In genomic region chr5:118946994-118947393, GRCm38 (mm10) we compare ENCODE assay signal across 24 mouse cellular contexts.
DNase-seq lines count a peak whose midpoint lies in the region; ATAC-seq lines count a peak whose summit lies in the region.
"Had no signal": no experiment of that assay in that cellular context is flagged by ENCODE, and none has a peak within 500 bp of the region (broad histone marks: within the 10 kb centered on the region; RNA-seq: fewer than 3 reads in every experiment).

No protein-coding gene starts in this region.

- WGBS in hindbrain, embryonic 10.5 days, result 15% methylated on average over 2 of the region's 2 CpGs
- WGBS in hindbrain, embryonic 13.5 days, result 14% methylated on average over 2 of the region's 2 CpGs
- WGBS in midbrain, embryonic 14.5 days, result 7% methylated on average over 2 of the region's 2 CpGs
- 12% methylated on average over 2 of the region's 2 CpGs for WGBS in midbrain, embryonic 16.5 days
- 14% methylated on average over 2 of the region's 2 CpGs for WGBS in embryonic facial prominence, embryonic 10.5 days
- 43% methylated on average over 2 of the region's 2 CpGs for WGBS in limb, embryonic 10.5 days

- ATAC-seq in hindbrain, embryonic 13.5 days (ENCODE audit: low FRiP score), result no peak
- ATAC-seq in midbrain, embryonic 14.5 days (ENCODE audit: low FRiP score, low TSS enrichment), result no peak
- ATAC-seq in midbrain, embryonic 16.5 days, result no peak
- ATAC-seq: activated CD4-positive, CD25-positive, alpha-beta regulatory T cell, adult 4 months; inflammation-experienced regulatory T-cells, adult 6 months; intestine, postnatal 0 days had no signal

- H3K4me1 ChIP-seq in hindbrain, embryonic 10.5 days (replicated peaks), result peaks cover 27% of the 10 kb centered on the region
- peaks cover 20% of the 10 kb centered on the region for H3K4me1 ChIP-seq in hindbrain, embryonic 13.5 days (replicated peaks)
- H3K4me1 ChIP-seq in midbrain, embryonic 14.5 days (ENCODE audit: control insufficient read depth, insufficient read depth, low read length), result peaks cover 19% of the 10 kb centered on the region
- H3K4me1 ChIP-seq in midbrain, embryonic 16.5 days (ENCODE audit: control insufficient read depth, insufficient read depth, low read length), result peaks cover 8% of the 10 kb centered on the region; the same call in 1 of the 2 replicates
- peaks cover 64% of the 10 kb centered on the region for H3K4me1 ChIP-seq in embryonic facial prominence, embryonic 10.5 days
- H3K4me1 ChIP-seq in limb, embryonic 10.5 days, result peaks cover 72% of the 10 kb centered on the region

- H3K27me3 ChIP-seq in hindbrain, embryonic 10.5 days (ENCODE audit: insufficient read depth, poor library complexity, severe bottlenecking), result peaks cover 55% of the 10 kb centered on the region
- peaks cover 12% of the 10 kb centered on the region for H3K27me3 ChIP-seq in hindbrain, embryonic 13.5 days
- no peaks in the 10 kb centered on the region for H3K27me3 ChIP-seq in midbrain, embryonic 14.5 days (ENCODE audit: control insufficient read depth, insufficient read depth, low read length)
- no peaks in the 10 kb centered on the region for H3K27me3 ChIP-seq in midbrain, embryonic 16.5 days (ENCODE audit: control insufficient read depth, insufficient read depth, low read depth, low read length)
- peaks cover 62% of the 10 kb centered on the region for H3K27me3 ChIP-seq in embryonic facial prominence, embryonic 10.5 days (replicated peaks; ENCODE audit: low read depth, poor library complexity, severe bottlenecking)
- peaks cover 46% of the 10 kb centered on the region for H3K27me3 ChIP-seq in limb, embryonic 10.5 days (ENCODE audit: low read depth, poor library complexity, severe bottlenecking)
- H3K27me3 ChIP-seq: CH12.LX; embryonic facial prominence, embryonic 12.5 days had no signal

- no peak overlapping the region for H3K4me3 ChIP-seq in hindbrain, embryonic 10.5 days
- H3K4me3 ChIP-seq in hindbrain, embryonic 13.5 days, result no peak overlapping the region
- no peak overlapping the region for H3K4me3 ChIP-seq in midbrain, embryonic 14.5 days (replicated peaks; ENCODE audit: low read depth, low read length)
- H3K4me3 ChIP-seq in midbrain, embryonic 16.5 days (ENCODE audit: low read depth, low read length), result no peak overlapping the region
- H3K4me3 ChIP-seq in embryonic facial prominence, embryonic 10.5 days, result no peak overlapping the region
- H3K4me3 ChIP-seq in limb, embryonic 10.5 days, result no peak overlapping the region
- H3K4me3 ChIP-seq: embryonic facial prominence, embryonic 12.5 days; forebrain, embryonic 12.5 days; heart, embryonic 10.5 days; hindbrain, embryonic 15.5 days had no signal

- H3K9me3 ChIP-seq in hindbrain, embryonic 10.5 days, result no peaks in the 10 kb centered on the region
- no peaks in the 10 kb centered on the region; the same call in 1 of the 2 replicates for H3K9me3 ChIP-seq in hindbrain, embryonic 13.5 days
- no peaks in the 10 kb centered on the region for H3K9me3 ChIP-seq in midbrain, embryonic 14.5 days (ENCODE audit: control insufficient read depth, low read length)
- H3K9me3 ChIP-seq in midbrain, embryonic 16.5 days (replicated peaks; ENCODE audit: control insufficient read depth, low read length, poor library complexity, severe bottlenecking), result no peaks in the 10 kb centered on the region
- H3K9me3 ChIP-seq in embryonic facial prominence, embryonic 10.5 days, result 0 out of 2 replicates have a peak, but pooled peaks cover 3% of the 10 kb centered on the region
- H3K9me3 ChIP-seq in limb, embryonic 10.5 days (replicated peaks), result no peaks in the 10 kb centered on the region
- H3K9me3 ChIP-seq: embryonic facial prominence, embryonic 12.5 days; forebrain, embryonic 12.5 days; heart, embryonic 10.5 days; hindbrain, embryonic 15.5 days had no signal

- H3K36me3 ChIP-seq in hindbrain, embryonic 10.5 days, result no peaks in the 10 kb centered on the region
- no peaks in the 10 kb centered on the region for H3K36me3 ChIP-seq in hindbrain, embryonic 13.5 days
- no peaks in the 10 kb centered on the region for H3K36me3 ChIP-seq in midbrain, embryonic 14.5 days (ENCODE audit: control insufficient read depth, insufficient read depth, low read length)
- no peaks in the 10 kb centered on the region for H3K36me3 ChIP-seq in midbrain, embryonic 16.5 days (ENCODE audit: control insufficient read depth, insufficient read depth, low read length)
- H3K36me3 ChIP-seq in embryonic facial prominence, embryonic 10.5 days (replicated peaks), result no peaks in the 10 kb centered on the region
- H3K36me3 ChIP-seq in limb, embryonic 10.5 days, result no peaks in the 10 kb centered on the region
- H3K36me3 ChIP-seq: embryonic facial prominence, embryonic 12.5 days; forebrain, embryonic 12.5 days; G1E; heart, embryonic 10.5 days; hindbrain, embryonic 15.5 days had no signal

- no peak overlapping the region for H3K4me2 ChIP-seq in hindbrain, embryonic 13.5 days
- no peak overlapping the region for H3K4me2 ChIP-seq in midbrain, embryonic 14.5 days (ENCODE audit: low read length)
- no peak overlapping the region for H3K4me2 ChIP-seq in midbrain, embryonic 16.5 days (ENCODE audit: low read length)
- H3K4me2 ChIP-seq: embryonic facial prominence, embryonic 12.5 days; forebrain, embryonic 12.5 days; hindbrain, embryonic 15.5 days had no signal

- H3K9ac ChIP-seq in hindbrain, embryonic 13.5 days, result no peak overlapping the region
- no peak overlapping the region for H3K9ac ChIP-seq in midbrain, embryonic 14.5 days (replicated peaks; ENCODE audit: low read length)
- H3K9ac ChIP-seq in midbrain, embryonic 16.5 days (ENCODE audit: low read depth, low read length), result no peak overlapping the region
- H3K9ac ChIP-seq: embryonic facial prominence, embryonic 12.5 days; forebrain, embryonic 12.5 days; hindbrain, embryonic 15.5 days had no signal

- DNase-seq in hindbrain, embryonic 10.5 days (ENCODE audit: low spot score), result peak; percentile 27
- no peak for DNase-seq in midbrain, embryonic 14.5 days
- DNase-seq in embryonic facial prominence, embryonic 10.5 days (ENCODE audit: low spot score), result peak; percentile 35
- peak; percentile 49 for DNase-seq in limb, embryonic 10.5 days (ENCODE audit: low spot score)
- no peak for DNase-seq in cerebellum, postnatal 10 days
- DNase-seq in layer of hippocampus, adult 9-10 months (ENCODE audit: low spot score), result no peak
- DNase-seq: adrenal gland, postnatal 14 days; cerebellum, adult 18-20 months; cerebellum, adult 9-11 months; heart, adult 18-20 months; heart, postnatal 10 days; heart, postnatal 4 days; kidney, adult 9 months had no signal

- no peak overlapping the region; the same call in 1 of the 2 replicates for H3K27ac ChIP-seq in hindbrain, embryonic 10.5 days
- H3K27ac ChIP-seq in hindbrain, embryonic 13.5 days, result no peak overlapping the region
- peak overlapping the region; percentile 8; the same call in 1 of the 2 replicates for H3K27ac ChIP-seq in midbrain, embryonic 14.5 days (replicated peaks; ENCODE audit: low read depth, low read length)
- no peak overlapping the region for H3K27ac ChIP-seq in midbrain, embryonic 16.5 days (ENCODE audit: low read length)
- peak overlapping the region; percentile 36; the same call in 1 of the 2 replicates for H3K27ac ChIP-seq in embryonic facial prominence, embryonic 10.5 days (replicated peaks)
- peak overlapping the region; percentile 48 for H3K27ac ChIP-seq in limb, embryonic 10.5 days
- H3K27ac ChIP-seq: forebrain, embryonic 12.5 days had no signal

Comparison
In these comparisons a context has a peak if more than half of its experiments do, and no peak if none do; other contexts are left out.
1. H3K27ac ChIP-seq: peak in midbrain, embryonic 14.5 days (single experiment), embryonic facial prominence, embryonic 10.5 days (single experiment) and limb, embryonic 10.5 days (single experiment); none in hindbrain, embryonic 10.5 days (single experiment), hindbrain, embryonic 13.5 days (single experiment) and midbrain, embryonic 16.5 days (single experiment).
2. DNase-seq: peak in hindbrain, embryonic 10.5 days (single experiment), embryonic facial prominence, embryonic 10.5 days (single experiment) and limb, embryonic 10.5 days (single experiment); none in midbrain, embryonic 14.5 days (single experiment), cerebellum, postnatal 10 days (0 of 2) and layer of hippocampus, adult 9-10 months (single experiment).